Mouse (Mus musculus): ENCODE data around the gene Gm28308.

- TF ChIP-seq CTCF (conservative IDR thresholded peaks at IDR 0.05; ENCODE audit: insufficient read depth, insufficient read length, low read depth, low read length) (no peak), POLR2A (IDR thresholded peaks at IDR 0.05; ENCODE audit: low read depth, low read length) (no peak)
Observed at GRCm38 (mm10) chr6:52245757-52246142, 32.6 kb upstream of the Gm28308 start, which contains the start of gene Hoxa11.

Measured in kidney, adult 2 months (tissue).